Mouse (Mus musculus): Measurements from ENCODE around the gene 4932438H23Rik.

The 4932438H23Rik gene

GRCm38 (mm10) chr16:91095022-91095421, at the start of gene 4932438H23Rik:
Gene 4932438H23Rik (minus strand): TSS chr16:91095122.
- DNase-seq (ENCODE audit: low spot score in 2 of 2) = no peak

GRCm38 (mm10) chr16:91140991-91141630, 46.2 kb upstream of the 4932438H23Rik start:
- no peak for DNase-seq (ENCODE audit: low spot score in 2 of 2)

DNA sequence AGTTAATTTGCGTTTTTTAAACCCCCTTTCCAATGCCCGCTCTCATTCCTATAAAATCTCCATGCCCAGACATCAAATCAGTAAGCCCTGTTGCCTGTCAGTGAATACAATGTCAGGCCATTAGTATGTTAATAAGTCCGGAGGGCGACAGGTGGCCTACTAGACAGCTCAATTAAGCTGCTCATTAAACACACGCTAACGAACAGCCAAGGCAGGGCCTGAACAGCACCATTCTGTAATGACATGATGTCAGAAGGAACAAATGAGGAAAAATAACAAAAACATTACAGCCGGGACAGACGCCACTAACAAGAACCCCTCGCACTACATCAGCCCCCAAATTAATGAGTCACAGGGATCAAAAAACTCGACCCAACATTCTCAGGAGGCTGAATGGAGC, 45.5 kb upstream of the 4932438H23Rik start:
- DNase-seq (ENCODE audit: low spot score in 2 of 2) = no peak

DNA sequence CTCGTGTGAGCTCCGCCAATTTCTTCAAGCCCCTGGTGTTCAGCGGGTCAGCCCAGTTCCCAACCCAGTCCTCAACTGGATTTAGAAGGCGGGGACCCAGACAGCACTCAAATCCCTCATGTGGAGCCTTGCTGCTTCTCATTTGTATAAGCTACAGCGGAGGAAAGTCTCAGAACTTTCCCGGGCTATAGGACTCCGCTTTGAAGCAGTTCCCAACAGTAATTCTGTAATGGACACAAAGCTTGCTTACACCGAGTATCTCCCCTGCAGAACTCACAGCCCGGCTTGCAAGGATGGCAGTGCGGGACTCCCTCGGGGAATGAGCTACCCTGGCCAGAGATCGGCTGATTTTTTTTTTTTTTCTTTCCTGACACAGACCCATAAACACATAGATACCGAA, 45.1 kb upstream of the 4932438H23Rik start:
- DNase-seq (ENCODE audit: low spot score in 2 of 2) = no peak

GRCm38 (mm10) chr16:91139481-91139880, 44.6 kb upstream of the 4932438H23Rik start:
- DNase-seq (ENCODE audit: low spot score in 2 of 2) = no peak

GRCm38 (mm10) chr16:91138736-91139135, 43.8 kb upstream of the 4932438H23Rik start:
- no peak for DNase-seq (ENCODE audit: low spot score in 2 of 2)

DNA sequence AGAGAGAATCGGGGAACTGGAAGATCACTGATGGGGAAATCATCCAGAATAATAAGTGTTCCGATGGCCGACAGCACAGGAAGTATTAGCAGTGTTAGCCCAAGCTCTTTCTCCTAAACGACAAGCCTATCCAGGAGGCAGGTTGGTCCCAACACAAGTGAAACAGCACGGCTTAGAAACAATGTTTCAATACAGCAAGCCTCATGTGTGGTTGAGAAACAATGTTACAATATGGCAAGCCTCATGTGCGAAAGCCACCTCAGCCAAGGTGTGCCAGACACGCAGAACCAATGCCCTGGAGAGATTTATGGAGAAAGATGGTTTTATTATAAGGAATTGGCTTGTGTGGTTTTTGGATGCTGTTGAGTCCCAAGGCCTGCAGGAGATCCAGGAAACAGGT, 43.2 kb upstream of the 4932438H23Rik start:
- DNase-seq (ENCODE audit: low spot score in 2 of 2) = no peak

DNA sequence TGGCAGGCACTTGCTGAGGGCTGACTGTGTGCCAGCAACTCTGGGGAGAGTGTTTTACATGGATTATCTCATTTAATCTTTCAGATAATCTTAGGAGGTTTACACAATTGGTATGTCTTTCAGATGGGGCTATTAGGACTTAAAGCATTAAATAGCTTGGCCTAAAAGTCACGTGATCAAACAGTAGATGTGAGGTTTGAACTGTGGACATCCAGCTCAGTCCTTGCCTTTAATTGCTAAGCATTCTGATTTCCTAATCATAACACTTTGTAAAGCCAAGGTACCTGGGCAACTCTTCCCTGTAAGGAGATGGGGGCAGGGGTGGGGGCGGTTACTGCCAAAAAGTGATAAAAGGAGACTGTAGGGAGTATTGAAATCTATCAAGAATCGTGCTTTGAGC, 41.7 kb upstream of the 4932438H23Rik start:
- DNase-seq (ENCODE audit: low spot score in 2 of 2) = no peak

DNA sequence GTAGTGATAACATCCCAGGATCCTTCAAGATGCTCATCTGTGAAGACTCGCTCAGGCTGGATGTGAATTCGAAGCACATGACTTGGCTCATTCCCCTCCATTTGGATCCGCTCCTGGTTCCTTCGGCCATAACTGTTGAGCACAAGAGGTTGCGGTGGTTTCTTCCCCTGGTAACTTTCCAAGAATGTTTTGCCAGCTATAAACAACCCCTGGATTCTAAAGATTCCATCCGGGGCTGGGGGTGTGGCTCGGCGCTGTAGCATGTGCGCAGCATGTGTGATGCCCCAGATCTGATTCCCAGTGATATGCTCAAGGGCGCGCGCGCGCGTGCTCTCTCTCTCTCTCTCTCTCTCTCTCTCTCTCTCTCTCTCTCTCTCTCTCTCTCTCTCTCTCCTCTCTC, 35.0 kb upstream of the 4932438H23Rik start:
- DNase-seq (ENCODE audit: low spot score in 2 of 2) = no peak

DNA sequence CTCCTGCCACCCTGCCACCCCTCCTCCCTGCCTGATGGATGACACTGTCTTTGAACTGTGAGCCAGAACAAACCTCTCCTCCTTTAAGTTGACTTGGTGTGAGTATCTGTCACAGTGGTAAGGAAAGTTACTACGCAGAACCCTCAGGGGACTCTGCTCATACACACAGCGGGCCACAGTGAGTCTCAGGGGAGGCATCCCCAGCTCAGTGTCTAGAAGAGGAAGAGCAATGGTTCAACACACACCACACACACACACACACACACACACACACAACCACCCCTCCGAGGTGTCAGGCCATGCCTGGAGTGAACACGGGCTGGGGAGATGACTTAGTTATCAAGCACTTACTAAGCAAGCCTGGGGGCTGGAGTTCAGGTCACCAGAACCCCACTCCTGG, 33.5 kb upstream of the 4932438H23Rik start:
- no peak for DNase-seq (ENCODE audit: low spot score in 2 of 2)

DNA sequence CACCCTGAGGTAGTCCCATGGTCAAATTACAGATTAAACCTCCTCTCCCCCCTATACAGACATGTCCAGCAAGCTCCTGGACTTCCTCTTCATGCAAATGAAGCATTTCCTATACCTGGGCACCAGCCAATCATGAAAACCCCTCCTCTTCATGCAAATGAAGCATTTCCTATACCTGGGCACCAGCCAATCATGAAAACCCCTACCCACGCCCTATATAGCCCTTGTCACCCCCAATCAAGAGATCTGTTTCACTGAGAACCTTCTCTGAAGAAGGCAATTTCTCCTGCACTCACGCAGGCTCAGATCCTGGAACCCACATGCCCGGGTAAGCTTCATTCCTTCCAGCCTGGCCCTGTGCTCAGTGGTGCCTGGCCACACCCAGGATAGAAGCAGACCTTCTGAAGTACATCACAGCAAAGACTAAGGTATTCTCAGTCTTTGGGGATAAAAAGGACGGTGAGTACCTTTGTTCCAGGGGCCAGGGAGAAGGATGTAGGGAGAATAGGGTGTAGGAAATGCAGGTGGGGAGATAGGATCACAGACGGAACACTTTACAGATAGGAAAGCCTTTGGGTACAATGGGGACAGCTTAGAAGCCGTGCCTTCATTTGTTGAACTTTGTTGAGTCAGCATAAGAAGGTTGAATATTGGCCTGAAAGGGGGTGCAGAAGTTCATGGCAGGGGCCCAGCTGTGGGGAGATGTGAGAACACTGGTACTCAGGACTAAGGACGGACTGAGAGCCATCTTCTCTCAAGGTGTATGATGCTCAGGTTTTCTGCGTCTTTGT, 32.0 kb upstream of the 4932438H23Rik start:
- DNase-seq (ENCODE audit: low spot score in 2 of 2) = no peak

DNA sequence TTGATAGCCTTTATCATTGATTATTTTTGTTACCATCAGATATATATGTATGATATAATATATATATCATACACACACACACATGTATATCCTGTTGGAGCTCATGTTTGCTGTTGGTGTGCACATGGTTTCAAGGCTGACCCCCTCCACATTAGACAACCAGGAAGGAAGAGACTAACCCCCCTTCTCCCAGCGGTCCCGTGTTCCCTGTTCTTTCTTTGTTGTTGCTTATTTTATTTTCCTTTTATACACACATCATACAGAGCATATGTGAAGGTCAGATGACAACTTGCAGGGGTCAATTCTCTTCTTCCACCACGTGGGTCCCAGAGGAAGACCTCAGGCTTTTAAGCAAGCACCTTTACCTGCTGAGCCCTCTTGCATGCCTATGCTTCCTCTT, 29.3 kb upstream of the 4932438H23Rik start:
- DNase-seq (ENCODE audit: low spot score in 2 of 2) = no peak

- DNase-seq (ENCODE audit: low spot score in 2 of 2) = no peak
Measured at GRCm38 (mm10) chr16:91123821-91124220, 28.9 kb upstream of the 4932438H23Rik start.

GRCm38 (mm10) chr16:91119879-91120278, 25.0 kb upstream of the 4932438H23Rik start:
- no peak for DNase-seq (ENCODE audit: low spot score in 2 of 2)

GRCm38 (mm10) chr16:91116696-91117095, 21.8 kb upstream of the 4932438H23Rik start:
- no peak for DNase-seq (ENCODE audit: low spot score in 2 of 2)

GRCm38 (mm10) chr16:91116006-91116405, 21.1 kb upstream of the 4932438H23Rik start:
- DNase-seq (ENCODE audit: low spot score in 2 of 2) = no peak

DNA sequence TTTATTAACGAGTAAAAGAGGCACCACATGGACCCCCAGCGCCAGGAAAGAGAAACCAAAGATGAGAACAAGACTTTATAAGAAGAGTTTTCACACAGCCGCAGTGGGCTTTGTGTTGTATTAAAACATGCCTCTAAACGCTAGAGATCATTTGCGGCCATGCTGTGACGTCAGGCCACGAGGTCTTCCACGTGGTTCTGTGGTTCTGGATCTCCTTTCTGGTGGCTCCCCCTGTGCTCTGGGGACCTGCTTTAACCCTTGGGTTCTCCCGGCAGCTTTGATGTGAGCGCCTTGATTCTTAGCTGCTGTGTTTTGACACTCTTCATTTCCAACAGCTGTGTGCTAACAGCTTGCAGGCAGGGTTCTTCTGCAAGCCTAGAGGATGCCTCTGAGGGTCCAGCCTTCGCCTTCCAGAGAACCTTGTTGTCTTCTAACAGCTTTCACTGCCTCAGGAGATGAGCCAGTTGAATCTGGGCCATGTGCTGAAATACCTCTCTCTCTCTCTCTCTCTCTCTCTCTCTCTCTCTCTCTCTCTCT, 16.1 kb upstream of the 4932438H23Rik start:
- no peak for DNase-seq (ENCODE audit: low spot score in 2 of 2)

DNA sequence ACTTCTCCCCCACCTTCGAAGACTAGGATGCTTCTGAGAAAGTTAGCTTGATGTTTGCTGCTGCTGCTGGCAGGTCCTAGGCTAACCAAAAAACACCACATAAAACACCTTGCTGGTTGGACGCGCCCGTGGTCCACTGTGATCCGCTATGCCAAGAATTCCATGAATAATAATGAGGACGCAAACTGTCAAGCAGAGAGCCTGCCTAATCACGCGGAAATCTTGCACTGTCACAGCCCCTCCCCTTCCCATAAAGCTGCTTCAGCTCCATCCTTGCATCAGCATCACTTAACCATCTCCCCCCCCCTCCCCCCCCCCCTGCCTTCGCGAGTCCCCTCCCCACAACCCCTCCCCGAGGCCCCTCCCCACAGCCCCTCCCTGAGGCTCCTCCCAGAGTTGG, 12.7 kb upstream of the 4932438H23Rik start:
- DNase-seq (ENCODE audit: low spot score in 2 of 2) = no peak

GRCm38 (mm10) chr16:91105481-91106051, 10.6 kb upstream of the 4932438H23Rik start:
- no peak for DNase-seq (ENCODE audit: low spot score in 2 of 2)

GRCm38 (mm10) chr16:91104821-91105480, 10.0 kb upstream of the 4932438H23Rik start:
- DNase-seq (ENCODE audit: low spot score in 2 of 2) = no peak

GRCm38 (mm10) chr16:91103386-91103785, 8.5 kb upstream of the 4932438H23Rik start:
- no peak for DNase-seq (ENCODE audit: low spot score in 2 of 2)

- DNase-seq (ENCODE audit: low spot score in 2 of 2) = no peak
Measured at GRCm38 (mm10) chr16:91100484-91100883, 5.6 kb upstream of the 4932438H23Rik start.
